In genomic region chr1:71036999-71037398, GRCm38 (mm10) we compare ENCODE assay signal across 7 mouse cellular contexts.
DNase-seq lines count a peak whose midpoint lies in the region; ATAC-seq lines count a peak whose summit lies in the region.

No protein-coding gene starts in this region.

- intact Hi-C loops in heart, postnatal 10 days (cut with DNase I), result no loop called here

- DNase-seq in 3T3-L1 (ENCODE audit: low read depth, low spot score), result peak; percentile 51
- peak; percentile 16 for DNase-seq in CD4-positive helper T cell, adult 2 months (ENCODE audit: low read depth, low spot score)
- peak; percentile 19 for DNase-seq in embryo, embryonic 11.5 days (ENCODE audit: low read depth, low spot score)
- DNase-seq in kidney, postnatal 14 days, result peak; percentile 5
- no peak for DNase-seq in gastrocnemius, postnatal 25 days
- DNase-seq in heart, postnatal 10 days, result no peak

- 0 out of 2 replicates have a peak, but pooled peaks have one; percentile 39 for ATAC-seq in neutrophil, adult 5-6 weeks (ENCODE audit: extremely low read depth, insufficient number of reproducible peaks, low FRiP score, poor library complexity, severe bottlenecking)

Comparison
In these comparisons a context has a peak if more than half of its experiments do, and no peak if none do; other contexts are left out.
1. DNase-seq: peak in 3T3-L1 (single experiment), CD4-positive helper T cell, adult 2 months (single experiment), embryo, embryonic 11.5 days (single experiment) and kidney, postnatal 14 days (single experiment); none in gastrocnemius, postnatal 25 days (single experiment) and heart, postnatal 10 days (0 of 2).